Mouse (Mus musculus) forebrain, embryonic 14.5 days (tissue): ENCODE data around the gene Sub1. TPM values are rescaled to one million over a fixed set of nuclear protein-coding genes. Genes with fewer than 3 reads are reported as not detected.

ENCODE experiments used
- ATAC-seq: fragments of 200-750 bp; cut with Nextera tagmentation; 2 replicates; pipeline ENCODE4 v1.8.0; 2017; ENCODE audit warnings: mild to moderate bottlenecking, moderate library complexity
- DNase-seq: peaks from one replicate; pipeline ENCODE4 v3.0.0-alpha.2; 2015; ENCODE audit warnings: low spot score
- H3K27ac ChIP-seq: fragments of 300-500 bp; sonication (generic); 2 replicates; pipeline ENCODE4 v1.5.1; 2014; ENCODE audit warnings: low read depth, mild to moderate bottlenecking, control low read depth, low read length, moderate library complexity
- H3K27me3 ChIP-seq: fragments of 300-500 bp; sonication (generic); replicated peaks from 2 replicates; pipeline ENCODE4 v1.6.1; 2014; ENCODE audit warnings: low read length, control low read depth, mixed read lengths; ENCODE audit not compliant: control insufficient read depth, insufficient read depth
- H3K36me3 ChIP-seq: fragments of 300-500 bp; sonication (generic); 2 replicates; pipeline ENCODE4 v1.6.1; 2014; ENCODE audit warnings: low read length, control low read depth; ENCODE audit not compliant: control insufficient read depth, insufficient read depth
- H3K4me1 ChIP-seq: fragments of 300-500 bp; sonication (generic); 2 replicates; pipeline ENCODE4 v1.6.1; 2014; ENCODE audit warnings: antibody characterized with exemption, low read length, control low read depth; ENCODE audit not compliant: control insufficient read depth, insufficient read depth
- H3K4me2 ChIP-seq: fragments of 300-500 bp; sonication (generic); 2 replicates; pipeline ENCODE4 v1.6.1; 2014; ENCODE audit warnings: mild to moderate bottlenecking, control low read depth, low read length
- H3K4me3 ChIP-seq: fragments of 300-500 bp; sonication (generic); 2 replicates; pipeline ENCODE4 v1.5.1; 2014; ENCODE audit warnings: low read depth, low read length, control low read depth
- H3K9ac ChIP-seq: fragments of 300-500 bp; sonication (generic); 2 replicates; pipeline ENCODE4 v1.6.1; 2014; ENCODE audit warnings: mild to moderate bottlenecking, low read length, control low read depth, moderate library complexity
- H3K9me3 ChIP-seq: fragments of 300-500 bp; sonication (generic); replicated peaks from 2 replicates; pipeline ENCODE4 v1.6.1; 2016; ENCODE audit warnings: low read length, control low read depth, mixed read lengths; ENCODE audit not compliant: control insufficient read depth
- WGBS: fragments of 180-500 bp; shearing (Covaris S2); extraction: QIAGEN DNeasy Blood & Tissue Kit; methylation state at CpG from one replicate; pipeline ENCODE4 v1.1.7; 2014; 5-methylcytosine and 5-hydroxymethylcytosine counted together
- polyA plus RNA-seq: library from polyadenylated mRNA; unstranded; fragments of >200 nt; fragmentation: Nextera tagmentation; extraction: Ambion mirVana; gene quantifications from 2 replicates; pipeline ENCODE4 v1.2.1, GENCODE M21; 2014

Sub1 gene
- polyA plus RNA-seq, 1 experiment from 2014 or later: 534 TPM

GRCm38 (mm10) chr15:12007421-12007820 lies 10.6 kb upstream of the Sub1 start:
- Histone ChIP-seq H3K9ac (no peak overlapping the region), H3K4me1 (no peaks in the 10 kb centered on the region), H3K27me3 (no peaks in the 10 kb centered on the region), H3K36me3 (no peaks in the 10 kb centered on the region), H3K4me3 (no peak overlapping the region), H3K9me3 (no peaks in the 10 kb centered on the region), H3K4me2 (no peak overlapping the region), H3K27ac (no peak overlapping the region)
- DNase-seq (no peak), ATAC-seq (no peak)
- WGBS: 88% methylated on average over 7 of the region's 7 CpGs

GRCm38 (mm10) chr15:12006169-12006568 lies 9.4 kb upstream of the Sub1 start:
- Histone ChIP-seq H3K36me3 (no peaks in the 10 kb centered on the region), H3K4me1 (no peaks in the 10 kb centered on the region), H3K9me3 (no peaks in the 10 kb centered on the region), H3K9ac (no peak overlapping the region), H3K4me2 (no peak overlapping the region), H3K27ac (no peak overlapping the region), H3K27me3 (no peaks in the 10 kb centered on the region), H3K4me3 (no peak overlapping the region)
- DNase-seq (no peak), ATAC-seq (no peak)
- WGBS: 92% methylated on average over 6 of the region's 6 CpGs

GRCm38 (mm10) chr15:11995815-11996201 lies 975 bp downstream of the Sub1 start:
- Histone ChIP-seq H3K4me1 (peaks cover 14% of the 10 kb centered on the region), H3K36me3 (peaks cover 15% of the 10 kb centered on the region), H3K4me3 (peak overlapping the region; percentile 91), H3K9me3 (no peaks in the 10 kb centered on the region), H3K9ac (peak overlapping the region; percentile 90), H3K27ac (peak overlapping the region; percentile 79), H3K27me3 (no peaks in the 10 kb centered on the region), H3K4me2 (peak overlapping the region; percentile 70)
- under 1% methylated on average over 33 of the region's 33 CpGs for WGBS
- ATAC-seq (peak; percentile 100), DNase-seq (peak; percentile 98)

- Histone ChIP-seq H3K4me3 (peak overlapping the region; percentile 91), H3K9ac (peak overlapping the region; percentile 90), H3K9me3 (no peaks in the 10 kb centered on the region), H3K27ac (peak overlapping the region; percentile 79), H3K4me2 (peak overlapping the region; percentile 70), H3K4me1 (peaks cover 14% of the 10 kb centered on the region), H3K36me3 (peaks cover 20% of the 10 kb centered on the region), H3K27me3 (no peaks in the 10 kb centered on the region)
- WGBS: 1% methylated on average over 49 of the region's 71 CpGs
- DNase-seq (peak; percentile 54), ATAC-seq (peak; percentile 83)
Measured at GRCm38 (mm10) chr15:11994921-11995814, 1.6 kb downstream of the Sub1 start.

- peak overlapping the region; percentile 90; the same call in 1 of the 2 replicates for H3K9ac ChIP-seq
- H3K27me3 ChIP-seq: no peaks in the 10 kb centered on the region
- H3K4me2 ChIP-seq: peak overlapping the region; percentile 70
- no peak overlapping the region for H3K27ac ChIP-seq
- no peaks in the 10 kb centered on the region for H3K9me3 ChIP-seq
- ATAC-seq: no peak
- peaks cover 14% of the 10 kb centered on the region for H3K4me1 ChIP-seq
- peaks cover 31% of the 10 kb centered on the region for H3K36me3 ChIP-seq
- 75% methylated on average over 2 of the region's 2 CpGs for WGBS
- DNase-seq: no peak
- H3K4me3 ChIP-seq: peak overlapping the region; percentile 91; the same call in 1 of the 2 replicates
Measured at GRCm38 (mm10) chr15:11994006-11994405, 2.8 kb downstream of the Sub1 start.

- H3K9me3 ChIP-seq: no peaks in the 10 kb centered on the region
- ATAC-seq (no peak), DNase-seq (peak; percentile 40)
- H3K27me3 ChIP-seq: no peaks in the 10 kb centered on the region
- no peak overlapping the region for H3K27ac ChIP-seq
- peaks cover 54% of the 10 kb centered on the region for H3K36me3 ChIP-seq
- peaks cover 14% of the 10 kb centered on the region for H3K4me1 ChIP-seq
- H3K4me2 ChIP-seq: no peak overlapping the region
- no peak overlapping the region for H3K9ac ChIP-seq
- no peak overlapping the region for H3K4me3 ChIP-seq
- WGBS: 88% methylated on average over 3 of the region's 3 CpGs
Measured at GRCm38 (mm10) chr15:11991552-11992113, 5.2 kb downstream of the Sub1 start.

- Histone ChIP-seq H3K9ac (no peak overlapping the region), H3K4me3 (no peak overlapping the region), H3K4me1 (no peaks in the 10 kb centered on the region), H3K36me3 (peaks cover 77% of the 10 kb centered on the region), H3K27ac (no peak overlapping the region), H3K4me2 (no peak overlapping the region), H3K9me3 (no peaks in the 10 kb centered on the region), H3K27me3 (no peaks in the 10 kb centered on the region)
- WGBS: 95% methylated on average over 4 of the region's 4 CpGs
- DNase-seq (no peak), ATAC-seq (no peak)
Measured at GRCm38 (mm10) chr15:11988580-11988979, 8.2 kb downstream of the Sub1 start.

GRCm38 (mm10) chr15:11987892-11988291 lies 8.9 kb downstream of the Sub1 start:
- Histone ChIP-seq H3K36me3 (peaks cover 80% of the 10 kb centered on the region), H3K27me3 (no peaks in the 10 kb centered on the region), H3K9ac (no peak overlapping the region), H3K27ac (no peak overlapping the region), H3K4me2 (no peak overlapping the region), H3K4me3 (no peak overlapping the region), H3K9me3 (no peaks in the 10 kb centered on the region), H3K4me1 (no peaks in the 10 kb centered on the region)
- 84% methylated on average over 2 of the region's 2 CpGs for WGBS
- no peak for DNase-seq
- no peak for ATAC-seq

GRCm38 (mm10) chr15:11981985-11982384 lies 14.8 kb downstream of the Sub1 start:
- WGBS: 92% methylated on average over 2 of the region's 2 CpGs
- no peak for DNase-seq
- no peak for ATAC-seq
- Histone ChIP-seq H3K4me2 (no peak overlapping the region), H3K27ac (no peak overlapping the region), H3K27me3 (no peaks in the 10 kb centered on the region), H3K36me3 (peaks cover 60% of the 10 kb centered on the region), H3K9me3 (no peaks in the 10 kb centered on the region), H3K4me1 (no peaks in the 10 kb centered on the region), H3K4me3 (no peak overlapping the region), H3K9ac (no peak overlapping the region)
